In the genomic region with DNA sequence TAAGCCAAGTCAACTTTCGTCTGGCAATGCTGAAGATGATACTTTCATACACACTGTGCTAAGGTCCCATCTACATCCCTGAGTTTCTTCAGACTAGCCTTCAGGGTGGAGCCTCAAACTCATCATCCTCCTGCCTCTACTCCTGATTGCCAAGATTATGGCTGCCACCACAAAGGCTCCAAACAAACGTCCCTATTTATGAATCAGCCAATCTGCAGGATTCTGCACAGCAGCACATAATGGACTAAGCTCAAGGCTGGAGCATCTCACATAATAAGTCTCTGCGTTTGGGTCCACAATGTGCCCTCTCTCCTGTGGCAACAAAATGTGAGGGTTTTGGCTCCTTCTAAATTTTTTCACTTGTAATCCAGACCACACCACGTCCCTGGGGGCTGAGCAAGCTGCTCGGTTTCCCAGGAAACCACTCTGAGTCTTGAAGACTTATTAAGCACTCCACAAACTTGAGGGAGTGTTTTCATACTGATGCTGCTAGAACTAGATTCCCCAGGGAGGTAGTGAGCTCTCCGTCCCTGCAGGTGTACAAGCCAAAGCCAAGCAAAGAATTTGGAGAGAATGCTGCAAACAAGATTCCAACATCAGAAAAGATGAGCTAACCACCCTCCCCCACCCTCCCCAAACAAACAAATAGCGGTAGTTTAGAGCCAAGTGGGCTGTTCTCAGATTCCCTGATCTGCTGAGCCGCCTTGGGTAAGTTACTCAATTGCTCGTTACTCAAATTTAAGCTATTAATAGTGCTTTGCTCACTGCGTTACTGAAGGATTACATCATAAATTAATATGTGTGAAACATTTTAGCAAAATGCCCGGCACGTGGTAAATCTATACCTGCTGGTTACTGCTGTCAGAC, we compare ENCODE assay signal across 18 mouse cellular contexts. TPM values are rescaled to one million over a fixed set of nuclear protein-coding genes. Genes with fewer than 3 reads are reported as not detected.
A peak's percentile ranks its signal among the peaks of the same experiment; 100 is the strongest.
DNase-seq lines count a peak whose midpoint lies in the region; ATAC-seq and TF ChIP-seq lines count a peak whose summit lies in the region.
"Had no signal": no experiment of that assay in that cellular context is flagged by ENCODE, and none has a peak within 500 bp of the region (broad histone marks: within the 10 kb centered on the region; RNA-seq: fewer than 3 reads in every experiment).

No protein-coding gene starts in this region.

- H3K9ac ChIP-seq in limb, embryonic 14.5 days (ENCODE audit: low read depth, low read length, severe bottlenecking) = no peak overlapping the region
- H3K9ac ChIP-seq: hindbrain, embryonic 14.5 days; limb, embryonic 13.5 days; lung, embryonic 14.5 days; midbrain, embryonic 13.5 days had no signal

- WGBS in limb, embryonic 14.5 days = 43% methylated on average over 12 of the region's 12 CpGs
- WGBS in limb, embryonic 10.5 days = 71% methylated on average over 12 of the region's 12 CpGs

- H3K4me3 ChIP-seq in limb, embryonic 14.5 days (replicated peaks; ENCODE audit: low read length) = no peak overlapping the region
- no peak overlapping the region for H3K4me3 ChIP-seq in limb, embryonic 10.5 days
- no peak overlapping the region for H3K4me3 ChIP-seq in myocyte
- H3K4me3 ChIP-seq: erythroblast, embryonic 14.5 days; limb, embryonic 13.5 days; midbrain, embryonic 13.5 days had no signal

- no peak overlapping the region for H3ac ChIP-seq in myocyte (ENCODE audit: control insufficient read depth, insufficient read length)

- H3K27ac ChIP-seq in limb, embryonic 14.5 days (replicated peaks; ENCODE audit: low read depth, low read length) = no peak overlapping the region
- H3K27ac ChIP-seq in limb, embryonic 10.5 days = no peak overlapping the region
- H3K27ac ChIP-seq: hindbrain, embryonic 14.5 days; limb, embryonic 13.5 days; midbrain, embryonic 13.5 days had no signal

- no peak for TF ChIP-seq POLR2A in limb, embryonic 14.5 days (IDR thresholded peaks at IDR 0.05; ENCODE audit: borderline replicate concordance, extremely low read depth, insufficient read depth, insufficient read length)
- no peak for TF ChIP-seq POLR2A in myocyte (IDR thresholded peaks at IDR 0.05; ENCODE audit: insufficient read length, low read depth)

- H3K9me3 ChIP-seq in limb, embryonic 14.5 days (ENCODE audit: control insufficient read depth, low read length) = no peaks in the 10 kb centered on the region
- no peaks in the 10 kb centered on the region for H3K9me3 ChIP-seq in limb, embryonic 10.5 days (replicated peaks)
- H3K9me3 ChIP-seq: limb, embryonic 13.5 days; midbrain, embryonic 13.5 days had no signal

- ATAC-seq in limb, embryonic 14.5 days (ENCODE audit: low FRiP score, low read depth) = 0 out of 2 replicates have a peak, but pooled peaks have one; percentile 37
- ATAC-seq: midbrain, embryonic 13.5 days had no signal

- intact Hi-C loops in gastrocnemius, postnatal 14 days (cut with DNase I; ENCODE audit: low total_unique reads) = no loop called here

- no peaks in the 10 kb centered on the region for H3K79me2 ChIP-seq in myocyte (ENCODE audit: control insufficient read depth, insufficient read depth)

- no peaks in the 10 kb centered on the region for H3K4me1 ChIP-seq in limb, embryonic 14.5 days (ENCODE audit: control insufficient read depth, insufficient read depth, low read length)
- peaks cover 12% of the 10 kb centered on the region; the same call in 1 of the 2 replicates for H3K4me1 ChIP-seq in limb, embryonic 10.5 days

- H3K27me3 ChIP-seq in limb, embryonic 14.5 days (ENCODE audit: control insufficient read depth, insufficient read depth, low read length) = no peaks in the 10 kb centered on the region
- no peaks in the 10 kb centered on the region for H3K27me3 ChIP-seq in limb, embryonic 10.5 days (ENCODE audit: low read depth, poor library complexity, severe bottlenecking)
- H3K27me3 ChIP-seq in myocyte (ENCODE audit: control insufficient read depth, insufficient read depth, insufficient read length) = no peaks in the 10 kb centered on the region
- H3K27me3 ChIP-seq: limb, embryonic 13.5 days; midbrain, embryonic 13.5 days had no signal

- H3K36me3 ChIP-seq in limb, embryonic 14.5 days (ENCODE audit: control insufficient read depth, insufficient read depth, low read length) = no peaks in the 10 kb centered on the region
- H3K36me3 ChIP-seq in limb, embryonic 10.5 days = no peaks in the 10 kb centered on the region
- no peaks in the 10 kb centered on the region for H3K36me3 ChIP-seq in myocyte (ENCODE audit: control insufficient read depth, insufficient read depth)
- H3K36me3 ChIP-seq: limb, embryonic 13.5 days; midbrain, embryonic 13.5 days had no signal

- DNase-seq in adrenal gland, postnatal 14 days = peak; percentile 22
- no peak for DNase-seq in adrenal gland, adult 8-10 months
- DNase-seq in limb, embryonic 14.5 days (ENCODE audit: low spot score) = no peak
- no peak for DNase-seq in limb, embryonic 10.5 days (ENCODE audit: low spot score)
- peak; percentile 61 for DNase-seq in gastrocnemius, postnatal 14 days
- no peak for DNase-seq in embryo, embryonic 10 days (ENCODE audit: low spot score)
- no peak for DNase-seq in liver
- DNase-seq: kidney, adult 8-10 months; lung, embryonic 14.5 days; spleen, adult 18-20 months had no signal

- H3K4me2 ChIP-seq in limb, embryonic 14.5 days (replicated peaks; ENCODE audit: low read depth, low read length, severe bottlenecking) = no peak overlapping the region
- peak overlapping the region; percentile 55 for H3K4me2 ChIP-seq in myocyte (ENCODE audit: low read depth)
- H3K4me2 ChIP-seq: hindbrain, embryonic 14.5 days; limb, embryonic 13.5 days; lung, embryonic 14.5 days; midbrain, embryonic 13.5 days had no signal

TF ChIP-seq in myocyte, 11 proteins besides CTCF, POLR2A, EP300 and RAD21:
- TF ChIP-seq USF1 (IDR thresholded peaks at IDR 0.05; ENCODE audit: low read depth) (no peak), CEBPB (IDR thresholded peaks at IDR 0.05; ENCODE audit: insufficient read depth, poor library complexity, severe bottlenecking) (peak; percentile 62; the same call in 1 of the 2 replicates)
TF ChIP-seq in myocyte: peak in this region for 1.

RNA-seq across cellular contexts. Expression of gene F830045P16Rik, which starts 21.8 kb away (rescaled TPM):
- total RNA-seq in adrenal gland, postnatal 14 days (2021) = not detected in 2 replicates
- total RNA-seq in adrenal gland, adult 8-10 months (2022) = not detected
- polyA plus RNA-seq in limb, embryonic 14.5 days (2012; rRNA removed) = 0.22 and 0.34 TPM in 2 replicates
- polyA plus RNA-seq in limb, embryonic 14.5 days (2014; fragmentation: Nextera tagmentation; extraction: Ambion mirVana) = 0.22 and 0.23 TPM in 2 replicates
- not detected in 2 replicates for polyA plus RNA-seq in limb, embryonic 10.5 days (2016; fragmentation: Nextera tagmentation; extraction: Ambion mirVana)
- total RNA-seq in gastrocnemius, postnatal 14 days (2021) = not detected
- not detected for polyA plus RNA-seq in myocyte (2012; fragmentation: generic; extraction: Trizol)
- total RNA-seq: common myeloid progenitor, adult 5-6 weeks; ES-E14 had no signal
- polyA plus RNA-seq: erythroblast, embryonic 14.5 days; hindbrain, embryonic 14.5 days; lung, embryonic 14.5 days; midbrain, embryonic 13.5 days; testis, adult 2 months had no signal

RNA-seq across cellular contexts. Expression of gene Sirpa, which starts 34.4 kb away (rescaled TPM):
- total RNA-seq in adrenal gland, postnatal 14 days (2021) = 39.9 and 47.4 TPM in 2 replicates
- 10 to 100 TPM; 58.4 to 75.6 (median 70.1) TPM for total RNA-seq in adrenal gland, adult 8-10 months (2022)
- polyA plus RNA-seq in limb, embryonic 14.5 days (2012; rRNA removed) = 39.6 and 40.2 TPM in 2 replicates
- polyA plus RNA-seq in limb, embryonic 14.5 days (2014; fragmentation: Nextera tagmentation; extraction: Ambion mirVana) = 34.0 and 34.7 TPM in 2 replicates
- 10.6 and 11.5 TPM in 2 replicates for polyA plus RNA-seq in limb, embryonic 10.5 days (2016; fragmentation: Nextera tagmentation; extraction: Ambion mirVana)
- 10 to 100 TPM in 1 of 2 experiments, 1 to 10 TPM in 1; 9.5 to 14.4 TPM for total RNA-seq in gastrocnemius, postnatal 14 days (2021)
- 0.53 TPM for polyA plus RNA-seq in myocyte (2012; fragmentation: generic; extraction: Trizol)

Comparison
In these comparisons a context has a peak if more than half of its experiments do, and no peak if none do; other contexts are left out.
1. DNase-seq: peak in adrenal gland, postnatal 14 days (single experiment) and gastrocnemius, postnatal 14 days (single experiment); none in adrenal gland, adult 8-10 months (single experiment), limb, embryonic 14.5 days (single experiment), limb, embryonic 10.5 days (single experiment), embryo, embryonic 10 days (single experiment) and liver (single experiment).